Mouse (Mus musculus) stomach, postnatal 0 days (tissue): ENCODE measurements at regions not wholly inside any gene's neighbourhood (a gene's known extent, or its start where the extent isn't known, plus 50 kb on each side); places are given as distances from the start of the nearest gene placed in this dataset.
A peak's percentile ranks its signal among the peaks of the same experiment; 100 is the strongest.

ENCODE experiments used
- ATAC-seq: fragments of 200-750 bp; cut with Nextera tagmentation; 2 replicates; pipeline ENCODE4 v1.8.0; 2017; ENCODE audit not compliant: low FRiP score, low TSS enrichment
- DNase-seq: peaks from one replicate; pipeline ENCODE4 v3.0.0-alpha.2; 2016; ENCODE audit warnings: low spot score
- H3K27ac ChIP-seq: fragments of 300-500 bp; sonication (generic); replicated peaks from 2 replicates; pipeline ENCODE4 v1.5.1; 2014; ENCODE audit warnings: mild to moderate bottlenecking, control low read depth
- H3K27me3 ChIP-seq: fragments of 300-500 bp; sonication (generic); 2 replicates; pipeline ENCODE4 v1.6.1; 2014; ENCODE audit warnings: low read length; ENCODE audit not compliant: control insufficient read depth, insufficient read depth
- H3K36me3 ChIP-seq: fragments of 300-500 bp; sonication (generic); 2 replicates; pipeline ENCODE4 v1.6.1; 2014; ENCODE audit warnings: low read length, mixed read lengths; ENCODE audit not compliant: control insufficient read depth, insufficient read depth
- H3K4me1 ChIP-seq: fragments of 300-500 bp; sonication (generic); replicated peaks from 2 replicates; pipeline ENCODE4 v1.6.1; 2014; ENCODE audit warnings: antibody characterized with exemption; ENCODE audit not compliant: control insufficient read depth, insufficient read depth
- H3K4me2 ChIP-seq: fragments of 300-500 bp; sonication (generic); replicated peaks from 2 replicates; pipeline ENCODE4 v1.6.1; 2014; ENCODE audit warnings: low read depth, mild to moderate bottlenecking, control low read depth, moderate library complexity
- H3K4me3 ChIP-seq: fragments of 300-500 bp; sonication (generic); 2 replicates; pipeline ENCODE4 v1.5.1; 2014; ENCODE audit warnings: low read depth, low read length, control low read depth
- H3K9ac ChIP-seq: fragments of 300-500 bp; sonication (generic); 2 replicates; pipeline ENCODE4 v1.6.1; 2014; ENCODE audit warnings: mild to moderate bottlenecking, low read length, control low read depth, mixed read lengths
- H3K9me3 ChIP-seq: fragments of 300-500 bp; sonication (generic); 2 replicates; pipeline ENCODE4 v1.6.1; 2016; ENCODE audit warnings: low read length; ENCODE audit not compliant: control insufficient read depth
- CTCF ChIP-seq: IDR thresholded peaks from 2 replicates; pipeline ENCODE4 v1.5.1; 2016; ENCODE audit warnings: antibody characterized with exemption, low read depth, mild to moderate bottlenecking, moderate library complexity
- EP300 ChIP-seq: optimal IDR thresholded peaks from 2 replicates; pipeline ENCODE3; 2016; ENCODE audit warnings: antibody characterized with exemption
- WGBS: fragments of 180-500 bp; shearing (Covaris S2); extraction: QIAGEN DNeasy Blood & Tissue Kit; methylation state at CpG from one replicate; pipeline ENCODE4 v1.1.7; 2014; 5-methylcytosine and 5-hydroxymethylcytosine counted together

DNA sequence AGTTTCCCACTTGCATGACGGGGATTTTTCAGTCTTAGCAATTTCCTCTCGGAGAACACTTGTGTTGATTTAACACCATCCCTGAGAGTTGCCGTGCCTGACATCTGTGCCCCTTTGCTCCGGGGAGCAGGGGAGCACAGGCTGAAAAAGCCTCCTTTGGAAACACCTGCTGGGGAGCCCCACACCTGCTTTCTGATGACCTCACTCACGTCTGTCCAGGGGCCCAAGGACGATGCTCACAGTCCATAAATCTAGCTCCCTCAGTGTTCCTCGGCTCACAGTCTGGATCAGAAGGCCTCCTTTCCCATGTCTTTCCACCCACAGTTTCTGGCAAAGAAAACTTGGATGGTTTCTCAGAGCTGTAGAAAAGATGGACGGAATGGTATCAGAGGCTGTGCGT lies 208.7 kb downstream of the Pmp22 start:
- no peak for DNase-seq
- Histone ChIP-seq H3K9ac (no peak overlapping the region), H3K4me1 (no peaks in the 10 kb centered on the region), H3K9me3 (no peaks in the 10 kb centered on the region), H3K27ac (no peak overlapping the region), H3K4me2 (no peak overlapping the region), H3K27me3 (no peaks in the 10 kb centered on the region), H3K4me3 (no peak overlapping the region), H3K36me3 (no peaks in the 10 kb centered on the region)
- TF ChIP-seq CTCF (no peak), EP300 (no peak)
- 50% methylated on average over 9 of the region's 9 CpGs for WGBS
- ATAC-seq: no peak

DNA sequence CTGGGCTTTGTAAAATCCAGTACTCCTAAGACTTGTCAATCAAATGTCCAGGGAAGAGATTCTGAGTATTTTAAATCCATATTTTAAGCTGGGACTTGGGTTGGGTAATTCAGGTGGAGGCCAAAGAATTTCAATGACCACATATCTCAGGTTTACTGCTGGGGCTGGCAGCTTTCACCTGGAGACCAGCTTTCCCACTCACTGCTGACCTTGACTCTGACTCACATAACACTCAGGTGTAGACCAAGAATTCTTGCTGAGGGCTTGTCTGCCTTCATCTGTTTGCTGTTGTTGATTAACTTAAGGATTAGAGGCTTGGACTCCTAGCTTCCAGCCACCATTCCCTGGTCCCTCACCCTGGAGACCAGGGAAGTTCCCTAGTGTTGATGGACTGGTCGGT lies 209.5 kb downstream of the Pmp22 start:
- H3K27me3 ChIP-seq: no peaks in the 10 kb centered on the region
- no peaks in the 10 kb centered on the region for H3K4me1 ChIP-seq
- H3K9me3 ChIP-seq: no peaks in the 10 kb centered on the region
- TF ChIP-seq EP300 (no peak), CTCF (no peak)
- no peak for ATAC-seq
- no peaks in the 10 kb centered on the region for H3K36me3 ChIP-seq
- no peak overlapping the region for H3K27ac ChIP-seq
- DNase-seq: no peak
- no peak overlapping the region for H3K4me2 ChIP-seq
- H3K9ac ChIP-seq: no peak overlapping the region
- WGBS: 100% methylated on average over 1 of the region's 1 CpGs
- H3K4me3 ChIP-seq: no peak overlapping the region

DNA sequence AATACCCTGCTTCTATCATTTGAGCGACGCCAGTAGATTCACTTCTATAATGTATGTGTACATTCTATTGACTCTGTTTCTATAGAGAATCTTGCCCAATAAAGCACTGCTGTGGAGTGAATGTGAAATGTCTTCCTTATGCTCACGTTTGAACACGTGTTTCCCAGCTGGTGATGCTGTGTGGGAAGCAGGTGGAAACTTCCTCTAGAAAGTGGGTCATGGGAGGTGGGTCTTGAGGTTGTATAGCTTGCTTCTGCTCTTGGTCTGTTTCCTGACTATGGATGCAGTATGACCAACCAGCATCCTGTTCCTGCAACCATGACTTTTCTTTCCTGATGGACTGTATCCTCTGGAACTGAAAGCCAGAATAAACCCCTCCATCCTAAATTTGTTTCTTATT lies 216.9 kb downstream of the Pmp22 start:
- H3K27me3 ChIP-seq: no peaks in the 10 kb centered on the region
- TF ChIP-seq CTCF: no peak
- TF ChIP-seq EP300: no peak
- ATAC-seq: no peak
- no peak overlapping the region for H3K9ac ChIP-seq
- no peaks in the 10 kb centered on the region for H3K9me3 ChIP-seq
- 81% methylated on average over 4 of the region's 4 CpGs for WGBS
- no peak overlapping the region for H3K4me3 ChIP-seq
- no peak for DNase-seq
- H3K4me2 ChIP-seq: no peak overlapping the region
- no peak overlapping the region for H3K27ac ChIP-seq
- H3K4me1 ChIP-seq: no peaks in the 10 kb centered on the region
- no peaks in the 10 kb centered on the region for H3K36me3 ChIP-seq

DNA sequence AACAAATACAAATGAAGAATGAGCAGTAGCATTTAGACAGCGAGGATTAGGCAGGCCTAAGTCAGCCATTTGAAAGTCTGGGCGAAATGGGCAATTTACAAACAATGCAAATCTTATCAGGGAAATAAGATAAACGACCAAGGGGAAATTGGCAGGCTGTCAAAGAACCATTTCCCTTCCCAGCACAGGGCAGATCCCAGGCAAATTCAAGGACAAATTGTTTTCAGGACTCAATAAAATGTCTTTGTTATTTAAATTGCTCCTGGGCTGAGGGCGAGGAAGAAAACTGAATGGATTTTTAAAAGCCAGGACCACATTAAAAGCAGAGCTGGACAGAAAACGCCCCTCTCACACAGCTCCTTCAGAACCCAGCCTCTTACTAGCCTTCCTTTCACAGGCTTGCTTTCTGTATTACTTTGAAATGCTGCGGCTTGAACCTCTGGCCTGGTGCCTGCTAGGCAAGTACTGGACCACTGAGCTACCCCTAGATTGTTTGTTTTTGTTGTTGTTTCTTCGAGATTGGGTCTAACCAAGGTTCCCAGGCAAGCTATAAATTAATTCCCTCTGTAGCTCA lies 221.4 kb downstream of the Pmp22 start:
- Histone ChIP-seq H3K36me3 (no peaks in the 10 kb centered on the region), H3K4me1 (no peaks in the 10 kb centered on the region), H3K9me3 (no peaks in the 10 kb centered on the region), H3K4me3 (no peak overlapping the region), H3K4me2 (no peak overlapping the region), H3K27me3 (no peaks in the 10 kb centered on the region), H3K9ac (no peak overlapping the region), H3K27ac (no peak overlapping the region)
- TF ChIP-seq CTCF: no peak
- no peak for TF ChIP-seq EP300
- no peak for ATAC-seq
- peak; percentile 20 for DNase-seq
- WGBS: 20% methylated on average over 7 of the region's 7 CpGs

DNA sequence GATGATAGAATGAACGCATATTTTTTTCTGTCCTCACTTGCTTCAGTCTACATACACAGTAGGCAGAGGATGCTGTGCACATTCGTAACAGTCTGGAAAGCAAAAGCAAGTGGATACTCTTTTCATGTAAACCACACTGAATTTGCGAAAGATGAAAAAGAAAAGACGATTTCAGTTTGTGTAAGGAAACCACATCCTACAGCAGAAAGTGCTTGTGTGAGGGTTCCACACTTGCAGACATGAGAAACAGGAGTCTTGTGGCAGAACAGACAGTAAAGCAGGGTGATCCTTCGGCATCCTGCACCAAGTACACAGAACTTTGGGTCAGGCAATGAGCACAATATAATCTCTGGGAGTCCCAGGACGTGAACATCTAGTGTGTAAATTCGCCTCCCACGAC lies 223.2 kb downstream of the Pmp22 start:
- DNase-seq (no peak), ATAC-seq (no peak)
- no peak overlapping the region for H3K4me2 ChIP-seq
- H3K9ac ChIP-seq: no peak overlapping the region
- TF ChIP-seq EP300 (no peak), CTCF (no peak)
- H3K4me3 ChIP-seq: no peak overlapping the region
- H3K27ac ChIP-seq: no peak overlapping the region
- H3K4me1 ChIP-seq: no peaks in the 10 kb centered on the region
- no peaks in the 10 kb centered on the region for H3K36me3 ChIP-seq
- WGBS: 86% methylated on average over 8 of the region's 8 CpGs
- H3K9me3 ChIP-seq: no peaks in the 10 kb centered on the region
- H3K27me3 ChIP-seq: no peaks in the 10 kb centered on the region

DNA sequence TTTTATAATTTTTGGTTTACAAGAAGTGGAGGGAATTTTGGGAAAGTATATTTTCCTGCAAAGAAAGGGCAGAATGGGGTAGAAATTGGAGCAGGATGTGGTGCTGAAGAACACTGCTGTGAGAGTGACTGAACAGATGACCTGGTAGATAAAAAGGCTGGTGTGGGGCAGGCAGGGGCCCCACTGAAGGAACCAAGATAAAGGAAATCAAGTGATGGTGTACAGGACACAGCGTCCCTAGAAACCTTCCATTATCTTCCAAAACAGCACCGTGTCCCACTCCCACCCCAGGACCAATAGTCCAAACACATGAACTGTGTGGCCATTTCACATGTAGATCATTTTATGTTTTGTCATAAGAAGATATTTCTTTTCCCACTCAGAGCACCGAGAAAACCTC lies 224.2 kb downstream of the Pmp22 start:
- Histone ChIP-seq H3K4me3 (no peak overlapping the region), H3K9me3 (no peaks in the 10 kb centered on the region), H3K4me2 (no peak overlapping the region), H3K27me3 (no peaks in the 10 kb centered on the region), H3K4me1 (no peaks in the 10 kb centered on the region), H3K36me3 (no peaks in the 10 kb centered on the region), H3K9ac (no peak overlapping the region), H3K27ac (no peak overlapping the region)
- ATAC-seq (no peak), DNase-seq (no peak)
- WGBS: 82% methylated on average over 3 of the region's 3 CpGs
- TF ChIP-seq CTCF: no peak
- TF ChIP-seq EP300: no peak
